Mouse (Mus musculus): ENCODE data around the gene Hist1h1d.
A peak's percentile ranks its signal among the peaks of the same experiment; 100 is the strongest.

Gene Hist1h1d

GRCm38 (mm10) chr13:23524654-23525053 lies 28.4 kb upstream of the Hist1h1d start:
- H3K4me1 ChIP-seq (replicated peaks; ENCODE audit: low read depth, low read length) = peaks cover 41% of the 10 kb centered on the region
- H3K9me3 ChIP-seq (ENCODE audit: low read length) = no peaks in the 10 kb centered on the region
- no peaks in the 10 kb centered on the region for H3K27me3 ChIP-seq (ENCODE audit: insufficient read depth, low read length)
- no peaks in the 10 kb centered on the region for H3K36me3 ChIP-seq (ENCODE audit: insufficient read depth, low read length)
- TF ChIP-seq CTCF (conservative IDR thresholded peaks at IDR 0.05; ENCODE audit: low read length) (peak; percentile 91), POU5F1 (IDR thresholded peaks at IDR 0.05; ENCODE audit: borderline replicate concordance, low read length) (no peak), NANOG (IDR thresholded peaks at IDR 0.05; ENCODE audit: borderline replicate concordance, low read length) (no peak)
- H3K4me3 ChIP-seq (replicated peaks; ENCODE audit: low read length) = no peak overlapping the region

GRCm38 (mm10) chr13:23525901-23526300 lies 27.2 kb upstream of the Hist1h1d start:
- H3K9me3 ChIP-seq (ENCODE audit: low read length) = no peaks in the 10 kb centered on the region
- peaks cover 32% of the 10 kb centered on the region for H3K4me1 ChIP-seq (replicated peaks; ENCODE audit: low read depth, low read length)
- TF ChIP-seq CTCF (conservative IDR thresholded peaks at IDR 0.05; ENCODE audit: low read length) = no peak
- no peak for TF ChIP-seq POU5F1 (IDR thresholded peaks at IDR 0.05; ENCODE audit: borderline replicate concordance, low read length)
- TF ChIP-seq NANOG (IDR thresholded peaks at IDR 0.05; ENCODE audit: borderline replicate concordance, low read length) = no peak
- peak overlapping the region; percentile 80 for H3K4me3 ChIP-seq (replicated peaks; ENCODE audit: low read length)
- H3K36me3 ChIP-seq (ENCODE audit: insufficient read depth, low read length) = no peaks in the 10 kb centered on the region
- H3K27me3 ChIP-seq (ENCODE audit: insufficient read depth, low read length) = no peaks in the 10 kb centered on the region

- no peaks in the 10 kb centered on the region for H3K36me3 ChIP-seq (ENCODE audit: insufficient read depth, low read length)
- TF ChIP-seq POU5F1 (IDR thresholded peaks at IDR 0.05; ENCODE audit: borderline replicate concordance, low read length) (no peak), NANOG (IDR thresholded peaks at IDR 0.05; ENCODE audit: borderline replicate concordance, low read length) (no peak), CTCF (conservative IDR thresholded peaks at IDR 0.05; ENCODE audit: low read length) (no peak)
- peaks cover 28% of the 10 kb centered on the region for H3K4me1 ChIP-seq (replicated peaks; ENCODE audit: low read depth, low read length)
- H3K4me3 ChIP-seq (replicated peaks; ENCODE audit: low read length) = peak overlapping the region; percentile 80
- H3K27me3 ChIP-seq (ENCODE audit: insufficient read depth, low read length) = no peaks in the 10 kb centered on the region
- no peaks in the 10 kb centered on the region for H3K9me3 ChIP-seq (ENCODE audit: low read length)
These were observed 26.8 kb upstream of the Hist1h1d start for GRCm38 (mm10) chr13:23526312-23526711.

- Histone ChIP-seq H3K36me3 (ENCODE audit: insufficient read depth, low read length) (no peaks in the 10 kb centered on the region), H3K9me3 (ENCODE audit: low read length) (no peaks in the 10 kb centered on the region), H3K4me3 (replicated peaks; ENCODE audit: low read length) (no peak overlapping the region), H3K27me3 (ENCODE audit: insufficient read depth, low read length) (no peaks in the 10 kb centered on the region), H3K4me1 (replicated peaks; ENCODE audit: low read depth, low read length) (peaks cover 39% of the 10 kb centered on the region)
- TF ChIP-seq NANOG (IDR thresholded peaks at IDR 0.05; ENCODE audit: borderline replicate concordance, low read length) = no peak
- no peak for TF ChIP-seq POU5F1 (IDR thresholded peaks at IDR 0.05; ENCODE audit: borderline replicate concordance, low read length)
- TF ChIP-seq CTCF (conservative IDR thresholded peaks at IDR 0.05; ENCODE audit: low read length) = no peak
These were observed 24.1 kb upstream of the Hist1h1d start for GRCm38 (mm10) chr13:23529005-23529404.

- Histone ChIP-seq H3K4me1 (replicated peaks; ENCODE audit: low read depth, low read length) (peaks cover 39% of the 10 kb centered on the region), H3K9me3 (ENCODE audit: low read length) (no peaks in the 10 kb centered on the region), H3K4me3 (replicated peaks; ENCODE audit: low read length) (peak overlapping the region; percentile 83), H3K36me3 (ENCODE audit: insufficient read depth, low read length) (no peaks in the 10 kb centered on the region), H3K27me3 (ENCODE audit: insufficient read depth, low read length) (no peaks in the 10 kb centered on the region)
- no peak for TF ChIP-seq POU5F1 (IDR thresholded peaks at IDR 0.05; ENCODE audit: borderline replicate concordance, low read length)
- TF ChIP-seq CTCF (conservative IDR thresholded peaks at IDR 0.05; ENCODE audit: low read length) = no peak
- no peak for TF ChIP-seq NANOG (IDR thresholded peaks at IDR 0.05; ENCODE audit: borderline replicate concordance, low read length)
These were observed 23.4 kb upstream of the Hist1h1d start for GRCm38 (mm10) chr13:23529480-23530165.

GRCm38 (mm10) chr13:23530181-23530900 lies 22.7 kb upstream of the Hist1h1d start:
- Histone ChIP-seq H3K4me3 (replicated peaks; ENCODE audit: low read length) (peak overlapping the region; percentile 83), H3K9me3 (ENCODE audit: low read length) (no peaks in the 10 kb centered on the region), H3K4me1 (replicated peaks; ENCODE audit: low read depth, low read length) (peaks cover 34% of the 10 kb centered on the region), H3K27me3 (ENCODE audit: insufficient read depth, low read length) (no peaks in the 10 kb centered on the region), H3K36me3 (ENCODE audit: insufficient read depth, low read length) (no peaks in the 10 kb centered on the region)
- no peak for TF ChIP-seq POU5F1 (IDR thresholded peaks at IDR 0.05; ENCODE audit: borderline replicate concordance, low read length)
- TF ChIP-seq CTCF (conservative IDR thresholded peaks at IDR 0.05; ENCODE audit: low read length) = no peak
- no peak for TF ChIP-seq NANOG (IDR thresholded peaks at IDR 0.05; ENCODE audit: borderline replicate concordance, low read length)

GRCm38 (mm10) chr13:23530901-23531875 lies 21.9 kb upstream of the Hist1h1d start, which contains the start of gene Hist1h4h:
Gene Hist1h4h, plus strand, starts transcription at chr13:23531050.
- Histone ChIP-seq H3K4me1 (replicated peaks; ENCODE audit: low read depth, low read length) (peaks cover 29% of the 10 kb centered on the region), H3K4me3 (replicated peaks; ENCODE audit: low read length) (peak within 1 kb of the TSS; percentile 83), H3K9me3 (ENCODE audit: low read length) (no peaks in the 10 kb centered on the region), H3K36me3 (ENCODE audit: insufficient read depth, low read length) (no peaks in the 10 kb centered on the region), H3K27me3 (ENCODE audit: insufficient read depth, low read length) (no peaks in the 10 kb centered on the region)
- TF ChIP-seq POU5F1 (IDR thresholded peaks at IDR 0.05; ENCODE audit: borderline replicate concordance, low read length) = no peak
- no peak for TF ChIP-seq NANOG (IDR thresholded peaks at IDR 0.05; ENCODE audit: borderline replicate concordance, low read length)
- no peak for TF ChIP-seq CTCF (conservative IDR thresholded peaks at IDR 0.05; ENCODE audit: low read length)

Measured in E14TG2a.4 (cell line).